Comparison of ENCODE assay signal across 8 mouse cellular contexts in genomic region chr5:122950329-122950953, GRCm38 (mm10). TPM values are rescaled to one million over a fixed set of nuclear protein-coding genes. Genes with fewer than 3 reads are reported as not detected.
DNase-seq lines count a peak whose midpoint lies in the region; ATAC-seq and TF ChIP-seq lines count a peak whose summit lies in the region.

No protein-coding gene starts in this region.

- TF ChIP-seq CTCF in left cerebral cortex, adult 2 months (IDR thresholded peaks at IDR 0.05): no peak

- H3K4me2 ChIP-seq in embryonic facial prominence, embryonic 12.5 days (replicated peaks): peak overlapping the region; percentile 78
- peak overlapping the region; percentile 95 for H3K4me2 ChIP-seq in hindbrain, embryonic 15.5 days
- H3K4me2 ChIP-seq in midbrain, embryonic 16.5 days (ENCODE audit: low read length): peak overlapping the region; percentile 87

- ATAC-seq in embryonic facial prominence, embryonic 12.5 days (ENCODE audit: insufficient number of reproducible peaks, insufficient read depth, low FRiP score, low TSS enrichment): peak; percentile 89
- ATAC-seq in hindbrain, embryonic 15.5 days (ENCODE audit: low FRiP score, low read depth): peak; percentile 95
- ATAC-seq in midbrain, embryonic 16.5 days: peak; percentile 97

- intact Hi-C loops in left cerebral cortex, adult 2 months (cut with DNase I): no loop called here

- no peak overlapping the region for H3K27ac ChIP-seq in embryonic facial prominence, embryonic 12.5 days
- peak overlapping the region; percentile 69 for H3K27ac ChIP-seq in hindbrain, embryonic 15.5 days (replicated peaks)
- H3K27ac ChIP-seq in left cerebral cortex, adult 2 months: no peak overlapping the region
- H3K27ac ChIP-seq in midbrain, embryonic 16.5 days (ENCODE audit: low read length): peak overlapping the region; percentile 72; the same call in 1 of the 2 replicates

- 23% methylated on average over 23 of the region's 23 CpGs for WGBS in embryonic facial prominence, embryonic 12.5 days
- 15% methylated on average over 23 of the region's 23 CpGs for whole genome bisulfite sequencing in hindbrain, embryonic 15.5 days
- WGBS in midbrain, embryonic 16.5 days: 13% methylated on average over 23 of the region's 23 CpGs

- no peaks in the 10 kb centered on the region for H3K9me3 ChIP-seq in embryonic facial prominence, embryonic 12.5 days
- no peaks in the 10 kb centered on the region for H3K9me3 ChIP-seq in hindbrain, embryonic 15.5 days
- no peaks in the 10 kb centered on the region for H3K9me3 ChIP-seq in midbrain, embryonic 16.5 days (replicated peaks; ENCODE audit: control insufficient read depth, low read length, poor library complexity, severe bottlenecking)

- DNase-seq in CD4-positive helper T cell, adult 2 months (ENCODE audit: low read depth, low spot score): peak; percentile 77
- DNase-seq in T-cell, adult 2 months (ENCODE audit: low spot score): peak; percentile 43
- DNase-seq in left cerebral cortex, adult 2 months (ENCODE audit: extremely low spot score in 1 of 2, low spot score in 2 of 2): peak; percentile 59 to 64
- peak; percentile 16 for DNase-seq in testis, postnatal 14 days (ENCODE audit: low spot score)
- no peak for DNase-seq in gastrocnemius, postnatal 4 days (ENCODE audit: low spot score in 2 of 2)

- peaks cover 6% of the 10 kb centered on the region for H3K36me3 ChIP-seq in embryonic facial prominence, embryonic 12.5 days
- no peaks in the 10 kb centered on the region for H3K36me3 ChIP-seq in hindbrain, embryonic 15.5 days
- 0 out of 2 replicates have a peak, but pooled peaks cover 5% of the 10 kb centered on the region for H3K36me3 ChIP-seq in midbrain, embryonic 16.5 days (ENCODE audit: control insufficient read depth, insufficient read depth, low read length)

- peaks cover 37% of the 10 kb centered on the region for H3K27me3 ChIP-seq in embryonic facial prominence, embryonic 12.5 days
- peaks cover 12% of the 10 kb centered on the region for H3K27me3 ChIP-seq in hindbrain, embryonic 15.5 days
- H3K27me3 ChIP-seq in midbrain, embryonic 16.5 days (ENCODE audit: control insufficient read depth, insufficient read depth, low read depth, low read length): peaks cover 3% of the 10 kb centered on the region

- H3K9ac ChIP-seq in embryonic facial prominence, embryonic 12.5 days: no peak overlapping the region
- H3K9ac ChIP-seq in hindbrain, embryonic 15.5 days: peak overlapping the region; percentile 49
- H3K9ac ChIP-seq in midbrain, embryonic 16.5 days (ENCODE audit: low read depth, low read length): peak overlapping the region; percentile 72

- H3K4me1 ChIP-seq in embryonic facial prominence, embryonic 12.5 days: peaks cover 28% of the 10 kb centered on the region
- peaks cover 31% of the 10 kb centered on the region for H3K4me1 ChIP-seq in hindbrain, embryonic 15.5 days (replicated peaks)
- peaks cover 15% of the 10 kb centered on the region; the same call in 1 of the 2 replicates for H3K4me1 ChIP-seq in midbrain, embryonic 16.5 days (ENCODE audit: control insufficient read depth, insufficient read depth, low read length)

- peak overlapping the region; percentile 44 for H3K4me3 ChIP-seq in embryonic facial prominence, embryonic 12.5 days
- H3K4me3 ChIP-seq in hindbrain, embryonic 15.5 days: peak overlapping the region; percentile 42
- peak overlapping the region; percentile 51 for H3K4me3 ChIP-seq in left cerebral cortex, adult 2 months
- H3K4me3 ChIP-seq in midbrain, embryonic 16.5 days (ENCODE audit: low read depth, low read length): peak overlapping the region; percentile 45

RNA-seq across cellular contexts. Expression of gene Kdm2b, which starts 39.2 kb away (rescaled TPM):
- 77.9 and 84.4 TPM in 2 replicates for polyA plus RNA-seq in embryonic facial prominence, embryonic 12.5 days (2016; fragmentation: Nextera tagmentation; extraction: Ambion mirVana)
- 95.4 and 99.5 TPM in 2 replicates for polyA plus RNA-seq in hindbrain, embryonic 15.5 days (2015; fragmentation: Nextera tagmentation; extraction: Ambion mirVana)
- 10 to 100 TPM; 25.4 to 27.4 TPM for total RNA-seq in left cerebral cortex, adult 2 months (2021)
- polyA plus RNA-seq in midbrain, embryonic 16.5 days (2015; fragmentation: Nextera tagmentation; extraction: Ambion mirVana): 117 and 123 TPM in 2 replicates
- total RNA-seq in gastrocnemius, postnatal 4 days (2021): 10 to 100 TPM; 26.0 to 31.7 TPM

Comparison
In these comparisons a context has a peak if more than half of its experiments do, and no peak if none do; other contexts are left out.
1. DNase-seq: peak in CD4-positive helper T cell, adult 2 months (single experiment), T-cell, adult 2 months (single experiment), left cerebral cortex, adult 2 months (2 of 2) and testis, postnatal 14 days (single experiment); none in gastrocnemius, postnatal 4 days (0 of 2).
2. H3K27ac ChIP-seq: peak in hindbrain, embryonic 15.5 days (single experiment) and midbrain, embryonic 16.5 days (single experiment); none in embryonic facial prominence, embryonic 12.5 days (single experiment) and left cerebral cortex, adult 2 months (single experiment).
3. Peak in every context shown above with its lines, with median percentiles within 50 percentile points of each other: ATAC-seq, H3K4me2 ChIP-seq and H3K4me3 ChIP-seq.